Comparison of ENCODE assay signal across 9 mouse cellular contexts in the genomic region with DNA sequence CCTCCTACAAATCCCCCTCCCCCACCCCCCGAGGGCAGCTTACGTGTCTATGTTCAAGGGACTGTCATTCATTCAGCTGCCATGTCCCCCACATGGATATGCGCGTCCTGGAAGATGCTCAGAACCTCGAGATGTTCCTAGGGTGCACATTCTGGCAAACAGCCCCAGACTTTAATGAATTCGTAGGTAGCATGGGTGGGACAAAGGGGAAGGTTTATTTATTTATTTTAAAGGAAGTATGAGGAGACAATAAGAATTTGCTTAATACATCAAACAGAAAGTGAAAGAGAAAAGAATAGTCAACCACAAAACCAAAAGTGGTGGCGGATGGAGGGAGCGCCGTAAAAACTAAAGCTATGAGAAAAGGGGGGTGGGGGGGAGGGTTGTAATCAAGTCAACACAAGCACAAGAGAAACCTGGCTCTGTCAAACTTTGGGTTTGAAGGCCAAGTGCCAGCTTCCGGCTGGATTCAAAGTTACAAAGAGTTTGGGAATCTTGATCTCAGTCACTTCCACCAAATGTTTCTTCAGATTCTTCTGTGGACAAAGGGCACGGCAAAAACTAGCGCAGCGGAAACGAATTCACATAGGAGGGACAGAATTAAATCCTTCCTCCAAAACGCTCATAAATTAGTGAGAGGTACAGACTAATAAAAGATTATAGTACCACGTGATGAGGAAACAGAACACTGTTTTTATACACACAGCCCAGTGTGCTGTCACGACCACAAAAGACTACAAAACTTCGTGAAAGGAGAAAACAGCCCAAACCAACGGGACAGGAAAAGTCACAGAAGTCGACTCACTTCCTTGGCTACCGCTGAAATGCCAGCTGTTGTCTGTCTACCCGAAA. TPM values are rescaled to one million over a fixed set of nuclear protein-coding genes. Genes with fewer than 3 reads are reported as not detected.
A peak's percentile ranks its signal among the peaks of the same experiment; 100 is the strongest.
DNase-seq lines count a peak whose midpoint lies in the region; ATAC-seq and TF ChIP-seq lines count a peak whose summit lies in the region.
"Had no signal": no experiment of that assay in that cellular context is flagged by ENCODE, and none has a peak within 500 bp of the region (broad histone marks: within the 10 kb centered on the region; RNA-seq: fewer than 3 reads in every experiment).

No protein-coding gene starts in this region.

- H3K27me3 ChIP-seq in myocyte (ENCODE audit: control insufficient read depth, insufficient read depth, insufficient read length): no peaks in the 10 kb centered on the region
- H3K27me3 ChIP-seq in hindbrain, embryonic 14.5 days (ENCODE audit: control insufficient read depth, insufficient read depth, low read length): no peaks in the 10 kb centered on the region

- no peaks in the 10 kb centered on the region for H3K36me3 ChIP-seq in myocyte (ENCODE audit: control insufficient read depth, insufficient read depth)
- H3K36me3 ChIP-seq in hindbrain, embryonic 14.5 days (replicated peaks; ENCODE audit: control insufficient read depth, insufficient read depth): no peaks in the 10 kb centered on the region

- H3ac ChIP-seq in myocyte (ENCODE audit: control insufficient read depth, insufficient read length): no peak overlapping the region

- H3K9ac ChIP-seq in hindbrain, embryonic 14.5 days: no peak overlapping the region

- TF ChIP-seq POLR2A in myocyte (IDR thresholded peaks at IDR 0.05; ENCODE audit: insufficient read length, low read depth): no peak

- H3K27ac ChIP-seq in hindbrain, embryonic 14.5 days: no peak overlapping the region

- H3K9me3 ChIP-seq in hindbrain, embryonic 14.5 days (ENCODE audit: control insufficient read depth, low read length): no peaks in the 10 kb centered on the region

- H3K4me1 ChIP-seq in hindbrain, embryonic 14.5 days (replicated peaks; ENCODE audit: control insufficient read depth, insufficient read depth, low read length): no peaks in the 10 kb centered on the region

- peak overlapping the region; percentile 75 for H3K4me2 ChIP-seq in myocyte (ENCODE audit: low read depth)
- H3K4me2 ChIP-seq in hindbrain, embryonic 14.5 days (replicated peaks): no peak overlapping the region

- H3K4me3 ChIP-seq in myocyte: peak overlapping the region; percentile 40
- H3K4me3 ChIP-seq in hindbrain, embryonic 14.5 days (replicated peaks; ENCODE audit: low read length): no peak overlapping the region

- WGBS in hindbrain, embryonic 14.5 days: 85% methylated on average over 22 of the region's 22 CpGs

- ATAC-seq in hindbrain, embryonic 14.5 days (ENCODE audit: low FRiP score): no peak

- H3K79me2 ChIP-seq in myocyte (ENCODE audit: control insufficient read depth, insufficient read depth): no peaks in the 10 kb centered on the region

- peak; percentile 22 to 45 for DNase-seq in heart, adult 18-20 months
- DNase-seq in heart, postnatal 14 days: no peak
- DNase-seq in MEL-GATA-1-ER (ENCODE audit: extremely low read depth, low read depth): peak; percentile 17
- DNase-seq in kidney, postnatal 10 days: peak; percentile 43
- no peak for DNase-seq in urinary bladder, postnatal 14 days (ENCODE audit: low spot score)
- no peak for DNase-seq in hindbrain, embryonic 14.5 days (ENCODE audit: low spot score)
- no peak for DNase-seq in gastrocnemius, postnatal 25 days

- intact Hi-C loops in heart, postnatal 14 days (cut with DNase I): no loop called here

TF ChIP-seq in myocyte, 11 proteins besides CTCF, POLR2A, EP300 and RAD21:
- TF ChIP-seq MYOD1 (IDR thresholded peaks at IDR 0.05; ENCODE audit: control insufficient read depth in 1 of 3, insufficient read length in 2 of 3, low read depth in 2 of 3): peak in 2 of 3 experiments; percentile 34 to 47
- peak; percentile 89 for TF ChIP-seq USF1 (IDR thresholded peaks at IDR 0.05; ENCODE audit: low read depth)
- TF ChIP-seq POLR2AphosphoS2 (IDR thresholded peaks at IDR 0.05; ENCODE audit: insufficient read length, low read depth): no peak

RNA-seq across cellular contexts. Expression of a gene that starts 0.7 kb away (rescaled TPM):
- total RNA-seq in heart, adult 18-20 months (2021): under 1 TPM; 0.51 to 0.60 TPM
- 1 to 10 TPM in 1 of 2 experiments, under 1 TPM in 1; 0.96 to 1.7 TPM for total RNA-seq in heart, postnatal 14 days (2021)
- 4.5 TPM for polyA plus RNA-seq in myocyte (2012; fragmentation: generic; extraction: Trizol)
- 0.18 and 0.55 TPM in 2 replicates for polyA plus RNA-seq in hindbrain, embryonic 14.5 days (2014; fragmentation: Nextera tagmentation; extraction: Ambion mirVana)
- 1 to 10 TPM in 1 of 2 experiments, under 1 TPM in 1; 0.92 to 1.2 TPM for total RNA-seq in gastrocnemius, postnatal 25 days (2021)

RNA-seq across cellular contexts. Expression of a gene that starts 10.7 kb away (rescaled TPM):
- total RNA-seq in heart, adult 18-20 months (2021): 10 to 100 TPM; 12.3 to 15.6 TPM
- 10 to 100 TPM; 23.5 to 24.8 TPM for total RNA-seq in heart, postnatal 14 days (2021)
- 18.5 TPM for polyA plus RNA-seq in myocyte (2012; fragmentation: generic; extraction: Trizol)
- polyA plus RNA-seq in hindbrain, embryonic 14.5 days (2014; fragmentation: Nextera tagmentation; extraction: Ambion mirVana): 7.1 and 10.3 TPM in 2 replicates
- 10 to 100 TPM; 15.8 to 16.2 TPM for total RNA-seq in gastrocnemius, postnatal 25 days (2021)

RNA-seq across cellular contexts. Expression of a gene that starts 25.9 kb away (rescaled TPM):
- total RNA-seq in heart, adult 18-20 months (2021): 1 to 10 TPM in 1 of 2 experiments, under 1 TPM in 1; 0.37 to 1.4 TPM
- total RNA-seq in heart, postnatal 14 days (2021): under 1 TPM; 0.34 to 0.43 TPM
- 0.02 TPM for polyA plus RNA-seq in myocyte (2012; fragmentation: generic; extraction: Trizol)
- polyA plus RNA-seq in hindbrain, embryonic 14.5 days (2014; fragmentation: Nextera tagmentation; extraction: Ambion mirVana): 0.46 and 0.61 TPM in 2 replicates
- total RNA-seq in gastrocnemius, postnatal 25 days (2021): under 1 TPM; 0.13 to 0.33 TPM
- total RNA-seq: ES-E14 had no signal

Comparison
In these comparisons a context has a peak if more than half of its experiments do, and no peak if none do; other contexts are left out.
1. DNase-seq: peak in heart, adult 18-20 months (2 of 2), MEL-GATA-1-ER (single experiment) and kidney, postnatal 10 days (single experiment); none in heart, postnatal 14 days (0 of 2), urinary bladder, postnatal 14 days (single experiment), hindbrain, embryonic 14.5 days (single experiment) and gastrocnemius, postnatal 25 days (single experiment).